Mouse (Mus musculus) lung, adult 2 months (tissue): ENCODE data around the gene Tex46.

Experiments used
- CTCF ChIP-seq: fragments of 200-500 bp; IDR thresholded peaks from 2 replicates; pipeline ENCODE4 v1.5.1; 2011; ENCODE audit warnings: mild to moderate bottlenecking, low read length, control low read depth; ENCODE audit not compliant: insufficient read depth
- POLR2A ChIP-seq: fragments of 200-500 bp; IDR thresholded peaks from 2 replicates; pipeline ENCODE4 v1.6.1; 2011; ENCODE audit warnings: low read depth, mild to moderate bottlenecking, control low read depth, low read length, borderline replicate concordance; ENCODE audit errors: extremely low read depth

DNA sequence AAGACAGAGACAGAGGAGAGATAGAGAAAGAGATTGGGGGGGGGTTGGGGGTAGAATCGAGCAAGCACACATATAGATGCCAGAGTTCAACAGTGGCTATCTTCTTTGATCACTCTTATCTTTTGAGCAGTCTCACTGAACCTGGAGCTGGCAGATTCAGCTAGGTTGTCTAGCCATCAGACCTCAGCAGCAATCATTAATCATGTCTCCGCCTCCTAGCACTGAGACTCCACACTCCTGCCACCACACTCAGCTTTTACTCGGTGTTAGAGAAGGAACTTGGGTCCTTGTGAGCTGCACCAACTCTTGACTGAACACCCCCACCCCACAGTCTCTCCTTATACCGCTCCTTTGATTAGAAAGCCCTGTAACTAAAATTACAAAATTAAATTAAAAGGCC, 18.1 kb upstream of the Tex46 start:
- TF ChIP-seq CTCF = no peak
- TF ChIP-seq POLR2A = no peak
